Mouse (Mus musculus) 3134 (cell line): ENCODE measurements around the gene Mink1.

Source experiments
- DNase-seq: peaks from one replicate; pipeline ENCODE4 v3.0.0-alpha.2; 2011; ENCODE audit warnings: low spot score; ENCODE audit not compliant: insufficient read length; ENCODE audit errors: extremely low read depth

The Mink1 gene

GRCm38 (mm10) chr11:70628431-70628830, 65.8 kb downstream of the Mink1 start:
- DNase-seq = no peak

GRCm38 (mm10) chr11:70629557-70629956, 66.9 kb downstream of the Mink1 start:
- DNase-seq = no peak

- DNase-seq = no peak
These were observed 67.4 kb downstream of the Mink1 start for GRCm38 (mm10) chr11:70630129-70630528.

- no peak for DNase-seq
These were observed 72.9 kb downstream of the Mink1 start for GRCm38 (mm10) chr11:70635601-70636000.

- no peak for DNase-seq
These were observed 75.1 kb downstream of the Mink1 start for GRCm38 (mm10) chr11:70637764-70638163.

GRCm38 (mm10) chr11:70638293-70638692, 75.6 kb downstream of the Mink1 start:
- DNase-seq = no peak

- DNase-seq = no peak
These were observed 76.1 kb downstream of the Mink1 start, which contains the start of gene Gp1ba for GRCm38 (mm10) chr11:70638714-70639278. Gene Gp1ba, plus strand, starts transcription at chr11:70639122.

- no peak for DNase-seq
These were observed 77.3 kb downstream of the Mink1 start for GRCm38 (mm10) chr11:70639976-70640375.

- DNase-seq = no peak
These were observed 78.6 kb downstream of the Mink1 start for GRCm38 (mm10) chr11:70641241-70641640.

- no peak for DNase-seq
These were observed 80.4 kb downstream of the Mink1 start for GRCm38 (mm10) chr11:70643051-70643450.

- no peak for DNase-seq
These were observed 82.0 kb downstream of the Mink1 start for GRCm38 (mm10) chr11:70644564-70645103.

- DNase-seq = no peak
These were observed 83.0 kb downstream of the Mink1 start for GRCm38 (mm10) chr11:70645461-70646258.

GRCm38 (mm10) chr11:70646259-70646555, 83.5 kb downstream of the Mink1 start:
- no peak for DNase-seq

- peak; percentile 98 for DNase-seq
These were observed 84.3 kb downstream of the Mink1 start, which contains the start of the genes Rnf167 and Slc25a11 for GRCm38 (mm10) chr11:70646691-70647650. Gene Rnf167, plus strand, starts transcription at chr11:70647235. Gene Slc25a11, minus strand, starts transcription at chr11:70647479.

GRCm38 (mm10) chr11:70647716-70648420, 85.2 kb downstream of the Mink1 start:
- peak; percentile 63 for DNase-seq

GRCm38 (mm10) chr11:70648512-70648911, 85.8 kb downstream of the Mink1 start:
- DNase-seq = no peak

GRCm38 (mm10) chr11:70649185-70649734, 86.6 kb downstream of the Mink1 start:
- DNase-seq = no peak

- DNase-seq = no peak
These were observed 87.9 kb downstream of the Mink1 start for GRCm38 (mm10) chr11:70650322-70651175.

GRCm38 (mm10) chr11:70651391-70651790, 88.7 kb downstream of the Mink1 start:
- peak; percentile 71 for DNase-seq
